Mouse (Mus musculus) ES-E14 (cell line): ENCODE measurements around the gene Fads3.

ENCODE experiments used
- CHD2 ChIP-seq: IDR thresholded peaks from 2 replicates; pipeline ENCODE4 v1.6.1; 2014; ENCODE audit warnings: mild to moderate bottlenecking, low read depth, low read length, inconsistent platforms
- HCFC1 ChIP-seq: IDR thresholded peaks from 2 replicates; pipeline ENCODE4 v1.6.1; 2012; ENCODE audit warnings: low read length, inconsistent platforms, borderline replicate concordance; ENCODE audit not compliant: insufficient read depth
- MAFK ChIP-seq: IDR thresholded peaks from 2 replicates; pipeline ENCODE4 v1.6.1; 2014; ENCODE audit warnings: mild to moderate bottlenecking, low read depth, low read length, inconsistent platforms; ENCODE audit not compliant: insufficient read depth
- ZC3H11A ChIP-seq: IDR thresholded peaks from 2 replicates; pipeline ENCODE4 v1.6.1; 2012; ENCODE audit warnings: low read depth, mild to moderate bottlenecking, inconsistent platforms, low read length, borderline replicate concordance
- ZNF384 ChIP-seq: IDR thresholded peaks from 2 replicates; pipeline ENCODE4 v1.6.1; 2012; ENCODE audit warnings: low read depth, low read length, inconsistent platforms

GRCm38 (mm10) chr19:10056686-10057085 is 15.3 kb downstream of the Fads3 start:
- TF ChIP-seq MAFK = no peak
- no peak for TF ChIP-seq HCFC1
- TF ChIP-seq ZNF384 = no peak
- no peak for TF ChIP-seq ZC3H11A
- no peak for TF ChIP-seq CHD2
